ENCODE assay signal across 26 mouse cellular contexts in the genomic region with DNA sequence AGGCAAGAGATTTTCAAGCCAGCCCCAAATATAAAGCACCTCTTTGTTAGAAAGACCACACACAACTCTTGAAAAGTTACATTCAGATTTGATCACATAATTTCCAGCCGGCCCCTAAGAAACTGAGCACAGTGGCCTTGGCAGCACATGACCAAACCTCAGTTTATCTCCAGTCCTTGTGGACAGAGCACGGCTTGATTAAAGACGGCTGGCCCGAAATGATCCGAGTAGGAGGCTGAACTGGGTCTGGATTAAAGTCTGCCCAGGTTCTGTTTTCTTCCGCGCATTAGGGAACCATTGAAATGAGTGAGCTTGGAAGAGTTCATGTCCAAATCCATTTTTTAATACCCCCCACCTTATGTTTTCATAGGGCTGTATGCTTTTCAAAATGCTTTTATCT.
DNase-seq lines count a peak whose midpoint lies in the region; ATAC-seq lines count a peak whose summit lies in the region.
"Had no signal": no experiment of that assay in that cellular context is flagged by ENCODE, and none has a peak within 500 bp of the region (broad histone marks: within the 10 kb centered on the region; RNA-seq: fewer than 3 reads in every experiment).

No protein-coding gene starts in this region.

- no peak overlapping the region for H3K9ac ChIP-seq in heart, embryonic 14.5 days (ENCODE audit: low read length)
- H3K9ac ChIP-seq in embryonic facial prominence, embryonic 12.5 days = no peak overlapping the region
- H3K9ac ChIP-seq in limb, embryonic 13.5 days = no peak overlapping the region
- H3K9ac ChIP-seq: liver, embryonic 13.5 days; lung, embryonic 14.5 days; midbrain, embryonic 15.5 days had no signal

- no peaks in the 10 kb centered on the region for H3K27me3 ChIP-seq in heart, embryonic 14.5 days (ENCODE audit: control insufficient read depth, insufficient read depth, low read length)
- H3K27me3 ChIP-seq in embryonic facial prominence, embryonic 12.5 days = no peaks in the 10 kb centered on the region
- H3K27me3 ChIP-seq in limb, embryonic 13.5 days = no peaks in the 10 kb centered on the region
- H3K27me3 ChIP-seq: liver, embryonic 13.5 days; midbrain, embryonic 15.5 days; Patski had no signal

- ATAC-seq in heart, embryonic 14.5 days (ENCODE audit: insufficient number of reproducible peaks, insufficient read depth, low FRiP score, low read depth) = no peak
- ATAC-seq in embryonic facial prominence, embryonic 12.5 days (ENCODE audit: insufficient number of reproducible peaks, insufficient read depth, low FRiP score, low TSS enrichment) = no peak
- ATAC-seq in limb, embryonic 13.5 days (ENCODE audit: low FRiP score, low read depth) = no peak
- ATAC-seq: forebrain, embryonic 16.5 days; midbrain, embryonic 15.5 days; Patski had no signal

- peak overlapping the region; percentile 10 to 23; a peak in 1 of 4 replicates for H3K27ac ChIP-seq in heart, embryonic 14.5 days (replicated peaks in 1 of 2; ENCODE audit: control insufficient read depth in 1 of 2, insufficient read depth in 1 of 2, low read depth in 2 of 2, low read length in 2 of 2)
- peak overlapping the region; percentile 66 for H3K27ac ChIP-seq in embryonic facial prominence, embryonic 12.5 days
- H3K27ac ChIP-seq in limb, embryonic 13.5 days = peak overlapping the region; percentile 91; the same call in 1 of the 2 replicates
- H3K27ac ChIP-seq: hindbrain, embryonic 10.5 days; layer of hippocampus, adult 2 months; liver, embryonic 13.5 days had no signal

- H3K4me3 ChIP-seq in heart, embryonic 14.5 days (ENCODE audit: control insufficient read depth in 1 of 2, insufficient read depth in 1 of 2, low read depth in 1 of 2, low read length in 2 of 2) = no peak overlapping the region
- no peak overlapping the region for H3K4me3 ChIP-seq in embryonic facial prominence, embryonic 12.5 days
- H3K4me3 ChIP-seq in limb, embryonic 13.5 days = no peak overlapping the region
- H3K4me3 ChIP-seq: erythroblast, embryonic 14.5 days; hindbrain, embryonic 10.5 days; layer of hippocampus, adult 2 months; liver, embryonic 13.5 days; midbrain, embryonic 15.5 days; myocyte had no signal

- no peaks in the 10 kb centered on the region for H3K36me3 ChIP-seq in heart, embryonic 14.5 days (ENCODE audit: control insufficient read depth, insufficient read depth, low read length)
- no peaks in the 10 kb centered on the region for H3K36me3 ChIP-seq in embryonic facial prominence, embryonic 12.5 days
- no peaks in the 10 kb centered on the region for H3K36me3 ChIP-seq in limb, embryonic 13.5 days
- H3K36me3 ChIP-seq: hindbrain, embryonic 10.5 days; liver, embryonic 13.5 days; midbrain, embryonic 15.5 days had no signal

- peaks cover 19 to 37% of the 10 kb centered on the region in 2 experiments for H3K4me1 ChIP-seq in heart, embryonic 14.5 days (ENCODE audit: control insufficient read depth in 2 of 2, insufficient read depth in 2 of 2, low read length in 2 of 2)
- peaks cover 66% of the 10 kb centered on the region for H3K4me1 ChIP-seq in embryonic facial prominence, embryonic 12.5 days
- H3K4me1 ChIP-seq in limb, embryonic 13.5 days = peaks cover 87% of the 10 kb centered on the region

- peak overlapping the region; percentile 24; the same call in 1 of the 2 replicates for H3K4me2 ChIP-seq in heart, embryonic 14.5 days (ENCODE audit: low read length)
- H3K4me2 ChIP-seq in embryonic facial prominence, embryonic 12.5 days (replicated peaks) = no peak overlapping the region
- 0 out of 2 replicates have a peak overlapping the region, but pooled peaks have one; percentile 17 for H3K4me2 ChIP-seq in limb, embryonic 13.5 days (replicated peaks)
- H3K4me2 ChIP-seq: liver, embryonic 13.5 days; lung, embryonic 14.5 days; midbrain, embryonic 15.5 days had no signal

- peak; percentile 31 for DNase-seq in embryo, embryonic 11 days
- DNase-seq in embryo, embryonic 10.5 days (ENCODE audit: low spot score) = no peak
- no peak for DNase-seq in heart, adult 9 months (ENCODE audit: low spot score in 2 of 2)
- DNase-seq in right cerebral cortex, postnatal 36 days (ENCODE audit: low spot score in 2 of 2) = no peak
- DNase-seq in adrenal gland, adult 8-10 months = no peak
- DNase-seq: adrenal gland, postnatal 10 days; cerebellum, adult 9-11 months; gastrocnemius, postnatal 36 days; kidney, adult 2 months; kidney, postnatal 10 days; layer of hippocampus, postnatal 36 days; liver, embryonic 13.5 days; lung, postnatal 36 days; right cerebral cortex, postnatal 25 days; thymus, postnatal 36 days had no signal

- 56% methylated on average over 7 of the region's 7 CpGs for WGBS in heart, embryonic 14.5 days
- 38% methylated on average over 7 of the region's 7 CpGs for WGBS in embryonic facial prominence, embryonic 12.5 days
- WGBS in limb, embryonic 13.5 days = 22% methylated on average over 7 of the region's 7 CpGs

- H3K9me3 ChIP-seq in heart, embryonic 14.5 days (ENCODE audit: control insufficient read depth, low read length) = no peaks in the 10 kb centered on the region
- H3K9me3 ChIP-seq in embryonic facial prominence, embryonic 12.5 days = no peaks in the 10 kb centered on the region
- no peaks in the 10 kb centered on the region for H3K9me3 ChIP-seq in limb, embryonic 13.5 days
- H3K9me3 ChIP-seq: hindbrain, embryonic 10.5 days; liver, embryonic 13.5 days; midbrain, embryonic 15.5 days had no signal

Comparison
In these comparisons a context has a peak if more than half of its experiments do, and no peak if none do; other contexts are left out.
1. H3K27ac ChIP-seq: peak in every context shown above with its lines; median percentile 91 in limb, embryonic 13.5 days; 66 in embryonic facial prominence, embryonic 12.5 days; 16 in heart, embryonic 14.5 days.